Mouse (Mus musculus): ENCODE measurements around the gene Spc25.

- TF ChIP-seq CTCF (IDR thresholded peaks at IDR 0.05; ENCODE audit: extremely low read depth, insufficient read depth, insufficient read length, insufficient replicate concordance) = no peak
- no peak for TF ChIP-seq POLR2A (IDR thresholded peaks at IDR 0.05; ENCODE audit: low read depth, low read length)
Observed at GRCm38 (mm10) chr2:69156283-69156682, 49.7 kb downstream of the Spc25 start.
